Mouse (Mus musculus): ENCODE data around the gene Gucy1a1. TPM values are rescaled to one million over a fixed set of nuclear protein-coding genes. Genes with fewer than 3 reads are reported as not detected.
A peak's percentile ranks its signal among the peaks of the same experiment; 100 is the strongest.

The Gucy1a1 gene
- total and polyA plus RNA-seq, 3 experiments = 12.0 to 20.6 (median 17.7) TPM

DNA sequence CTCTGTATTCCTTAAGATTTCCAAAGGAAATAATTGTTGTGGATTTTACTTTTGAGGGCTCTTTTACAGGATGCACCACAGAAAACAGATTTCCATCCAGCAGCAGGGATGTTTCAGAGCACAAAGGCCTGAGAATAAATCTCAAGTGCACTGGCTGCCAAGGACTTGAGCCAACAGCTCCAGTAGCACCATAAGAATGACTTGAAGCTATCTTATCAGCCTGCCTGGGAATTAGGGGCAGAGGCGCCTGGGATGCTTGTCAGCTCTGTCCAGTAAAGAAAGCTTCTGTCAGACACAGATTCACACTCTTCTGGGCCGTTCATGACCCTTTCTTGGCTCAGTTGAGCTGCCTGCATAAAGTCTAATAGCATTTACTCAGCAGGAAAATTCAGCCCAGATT lies 33.1 kb downstream of the Gucy1a1 start:
- no peak for TF ChIP-seq CTCF (IDR thresholded peaks at IDR 0.05)
- 0 out of 2 replicates have a peak, but pooled peaks have one; percentile 15 for TF ChIP-seq POLR2A (IDR thresholded peaks at IDR 0.05; ENCODE audit: insufficient read depth, low read depth, low read length)
- DNase-seq = peak; percentile 43 to 69
- Histone ChIP-seq H3K27ac (peak overlapping the region; percentile 55), H3K79me2 (replicated peaks; ENCODE audit: control insufficient read depth, insufficient read depth, low read length) (no peaks in the 10 kb centered on the region), H3K4me3 (no peak overlapping the region), H3K27me3 (ENCODE audit: control insufficient read depth, insufficient read depth, low read length) (no peaks in the 10 kb centered on the region), H3K9ac (ENCODE audit: low read depth, low read length) (no peak overlapping the region), H3K36me3 (ENCODE audit: control insufficient read depth, insufficient read depth, low read length) (peaks cover 6% of the 10 kb centered on the region), H3K4me1 (ENCODE audit: control insufficient read depth, insufficient read depth, low read length) (peaks cover 4% of the 10 kb centered on the region)
- intact Hi-C loops (cut with DNase I) = loop anchor here (10.0 kb wide), 1 partner anchor 122 kb away; no protein-coding TSS in a partner anchor
- 19% methylated on average over 2 of the region's 2 CpGs for WGBS

DNA sequence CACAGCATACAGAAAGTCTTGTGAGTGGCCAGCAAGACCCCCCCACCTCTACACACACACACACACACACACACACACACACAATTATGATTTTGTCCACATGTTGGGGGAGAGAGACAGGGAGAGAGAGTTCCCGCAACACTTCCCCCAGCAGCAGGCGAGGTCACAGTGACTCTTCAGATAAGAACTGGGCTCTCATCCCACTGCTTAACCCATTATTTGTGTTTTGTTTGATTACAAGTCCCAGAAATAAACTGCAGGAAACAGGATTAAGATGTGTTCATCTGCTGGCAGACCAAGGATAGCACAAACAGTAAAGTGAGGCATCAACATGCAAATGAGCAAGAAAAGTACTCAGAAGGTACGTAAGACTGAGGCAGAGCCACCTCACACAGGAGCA lies 33.6 kb downstream of the Gucy1a1 start:
- intact Hi-C loops (cut with DNase I) = loop anchor here (10.0 kb wide), 1 partner anchor 123 kb away; no protein-coding TSS in a partner anchor
- Histone ChIP-seq H3K4me3 (no peak overlapping the region), H3K27ac (peak overlapping the region; percentile 55), H3K9ac (ENCODE audit: low read depth, low read length) (no peak overlapping the region; the same call in 1 of the 2 replicates), H3K79me2 (replicated peaks; ENCODE audit: control insufficient read depth, insufficient read depth, low read length) (no peaks in the 10 kb centered on the region), H3K4me1 (ENCODE audit: control insufficient read depth, insufficient read depth, low read length) (peaks cover 4% of the 10 kb centered on the region), H3K27me3 (ENCODE audit: control insufficient read depth, insufficient read depth, low read length) (no peaks in the 10 kb centered on the region), H3K36me3 (ENCODE audit: control insufficient read depth, insufficient read depth, low read length) (peaks cover 6% of the 10 kb centered on the region)
- no peak for TF ChIP-seq POLR2A (IDR thresholded peaks at IDR 0.05; ENCODE audit: insufficient read depth, low read depth, low read length)
- TF ChIP-seq CTCF (IDR thresholded peaks at IDR 0.05) = no peak
- no peak for TF ChIP-seq EP300 (IDR thresholded peaks at IDR 0.05; ENCODE audit: insufficient read depth, low read depth, low read length)
- peak in 1 of 2 experiments; percentile 25 for DNase-seq
- 22% methylated on average over 3 of the region's 3 CpGs for WGBS

DNA sequence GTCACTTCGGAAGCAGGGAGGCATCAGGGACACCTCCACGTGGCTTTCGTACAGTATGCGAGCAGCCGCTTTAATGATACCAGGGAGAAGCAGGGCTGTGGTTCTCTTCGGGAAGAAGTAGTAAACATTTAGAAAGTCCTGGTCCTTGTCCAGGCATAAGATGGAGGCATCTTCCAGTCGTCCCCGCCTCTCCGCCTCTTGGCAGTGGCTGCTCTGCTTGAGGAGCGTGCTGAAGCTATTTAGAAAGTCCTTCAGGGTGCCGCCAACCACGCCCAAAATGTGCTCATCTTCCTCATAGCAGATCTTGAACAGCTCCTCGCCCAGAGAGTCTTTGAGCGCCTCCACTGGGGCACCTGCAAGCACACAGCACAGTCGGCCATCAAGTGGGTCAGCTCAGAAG lies 36.6 kb downstream of the Gucy1a1 start:
- Histone ChIP-seq H3K27me3 (ENCODE audit: control insufficient read depth, insufficient read depth, low read length) (no peaks in the 10 kb centered on the region), H3K9ac (ENCODE audit: low read depth, low read length) (no peak overlapping the region), H3K4me1 (ENCODE audit: control insufficient read depth, insufficient read depth, low read length) (peaks cover 13% of the 10 kb centered on the region), H3K79me2 (replicated peaks; ENCODE audit: control insufficient read depth, insufficient read depth, low read length) (no peaks in the 10 kb centered on the region), H3K36me3 (ENCODE audit: control insufficient read depth, insufficient read depth, low read length) (peaks cover 13% of the 10 kb centered on the region), H3K27ac (no peak overlapping the region), H3K4me3 (no peak overlapping the region)
- 88% methylated on average over 15 of the region's 15 CpGs for WGBS
- no peak for DNase-seq
- intact Hi-C loops (cut with DNase I) = loop anchor here (5.0 kb wide), 1 partner anchor 33 kb away; no protein-coding TSS in a partner anchor
- no peak for TF ChIP-seq EP300 (IDR thresholded peaks at IDR 0.05; ENCODE audit: insufficient read depth, low read depth, low read length)
- TF ChIP-seq POLR2A (IDR thresholded peaks at IDR 0.05; ENCODE audit: insufficient read depth, low read depth, low read length) = no peak
- TF ChIP-seq CTCF (IDR thresholded peaks at IDR 0.05) = no peak

DNA sequence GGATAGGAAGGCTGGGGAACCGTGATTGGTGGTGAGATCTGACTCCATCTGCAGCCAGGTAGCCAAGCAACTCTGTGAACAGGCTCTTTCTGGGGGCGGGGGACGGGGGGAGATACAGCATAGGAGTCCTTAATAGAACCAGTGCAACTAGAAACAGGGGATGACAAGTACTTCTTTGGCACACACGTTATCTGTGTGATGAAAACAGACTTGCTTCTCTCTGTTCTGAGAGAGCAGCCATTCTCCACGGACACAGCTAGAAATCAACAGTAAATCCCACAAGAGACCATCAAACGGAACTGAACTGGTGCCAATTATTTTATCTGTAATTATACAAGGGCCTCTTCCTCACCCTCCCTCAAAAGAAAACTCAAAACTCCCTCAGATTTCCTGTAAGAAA lies 41.4 kb downstream of the Gucy1a1 start:
- 17% methylated on average over 6 of the region's 6 CpGs for WGBS
- Histone ChIP-seq H3K79me2 (replicated peaks; ENCODE audit: control insufficient read depth, insufficient read depth, low read length) (no peaks in the 10 kb centered on the region), H3K36me3 (ENCODE audit: control insufficient read depth, insufficient read depth, low read length) (peaks cover 7% of the 10 kb centered on the region), H3K4me3 (no peak overlapping the region), H3K27ac (no peak overlapping the region; the same call in 1 of the 2 replicates), H3K9ac (ENCODE audit: low read depth, low read length) (no peak overlapping the region), H3K4me1 (ENCODE audit: control insufficient read depth, insufficient read depth, low read length) (peaks cover 9% of the 10 kb centered on the region), H3K27me3 (ENCODE audit: control insufficient read depth, insufficient read depth, low read length) (no peaks in the 10 kb centered on the region)
- intact Hi-C loops (cut with DNase I) = loop anchor here (2.0 kb wide), 1 partner anchor 29 kb away; the partner anchor contains the start of gene Gucy1b1
- DNase-seq = no peak
- TF ChIP-seq CTCF (IDR thresholded peaks at IDR 0.05) (no peak), POLR2A (IDR thresholded peaks at IDR 0.05; ENCODE audit: insufficient read depth, low read depth, low read length) (no peak), EP300 (IDR thresholded peaks at IDR 0.05; ENCODE audit: insufficient read depth, low read depth, low read length) (no peak)

DNA sequence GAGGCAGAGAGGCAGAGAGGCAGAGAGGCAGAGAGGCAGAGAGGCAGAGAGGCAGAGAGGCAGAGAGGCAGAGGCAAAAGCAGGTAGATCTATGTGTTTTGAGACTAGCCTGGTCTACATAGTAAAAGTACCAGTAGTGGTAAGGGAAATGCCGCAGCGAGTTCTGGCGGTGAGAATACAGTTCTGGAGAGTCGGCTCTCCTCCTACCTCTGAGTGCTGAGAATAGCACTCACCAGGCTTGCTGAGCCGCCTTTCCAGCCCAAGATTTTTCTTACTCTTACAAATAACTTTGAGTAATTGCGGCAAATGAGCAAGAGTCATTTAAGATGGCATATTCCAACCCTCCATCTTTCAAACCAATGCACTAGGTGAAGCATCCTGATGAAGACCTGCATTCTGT lies 46.5 kb downstream of the Gucy1a1 start:
- whole genome bisulfite sequencing = 79% methylated on average over 6 of the region's 6 CpGs
- no peaks in the 10 kb centered on the region; the same call in 1 of the 2 replicates for H3K36me3 ChIP-seq (ENCODE audit: control insufficient read depth, insufficient read depth, low read length)
- no peak overlapping the region for H3K4me3 ChIP-seq
- TF ChIP-seq POLR2A (IDR thresholded peaks at IDR 0.05; ENCODE audit: insufficient read depth, low read depth, low read length) = no peak
- TF ChIP-seq CTCF (IDR thresholded peaks at IDR 0.05) = no peak
- no peak for TF ChIP-seq EP300 (IDR thresholded peaks at IDR 0.05; ENCODE audit: insufficient read depth, low read depth, low read length)
- H3K9ac ChIP-seq (ENCODE audit: low read depth, low read length) = no peak overlapping the region
- H3K79me2 ChIP-seq (replicated peaks; ENCODE audit: control insufficient read depth, insufficient read depth, low read length) = no peaks in the 10 kb centered on the region
- no peaks in the 10 kb centered on the region for H3K27me3 ChIP-seq (ENCODE audit: control insufficient read depth, insufficient read depth, low read length)
- intact Hi-C loops (cut with DNase I) = no loop called here
- no peak overlapping the region for H3K27ac ChIP-seq
- H3K4me1 ChIP-seq (ENCODE audit: control insufficient read depth, insufficient read depth, low read length) = peaks cover 2% of the 10 kb centered on the region
- DNase-seq = no peak

DNA sequence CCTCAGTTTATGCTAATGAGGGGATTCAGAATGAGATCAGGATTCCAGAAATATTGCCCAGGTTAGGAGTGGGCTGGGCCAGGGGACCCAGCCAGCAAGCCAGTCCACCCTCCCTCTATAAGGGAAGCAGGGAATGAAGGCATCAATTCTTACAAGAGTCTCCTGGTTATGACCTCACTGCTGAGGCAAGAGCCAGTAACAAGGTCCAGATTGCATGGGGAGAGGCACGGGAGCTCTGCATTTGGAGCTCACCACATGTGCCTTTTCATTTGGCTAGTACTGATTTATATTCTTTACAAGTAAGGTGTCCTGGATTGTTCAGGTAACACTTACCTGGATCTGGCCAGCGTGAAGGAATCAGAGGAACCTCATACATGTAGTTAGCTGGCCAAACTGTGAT lies 48.8 kb downstream of the Gucy1a1 start:
- 80% methylated on average over 2 of the region's 2 CpGs for WGBS
- H3K36me3 ChIP-seq (ENCODE audit: control insufficient read depth, insufficient read depth, low read length) = no peaks in the 10 kb centered on the region

More for the DNA sequence above, 48.8 kb downstream of the Gucy1a1 start:
- intact Hi-C loops (cut with DNase I) = no loop called here
- no peaks in the 10 kb centered on the region for H3K27me3 ChIP-seq (ENCODE audit: control insufficient read depth, insufficient read depth, low read length)
- H3K4me1 ChIP-seq (ENCODE audit: control insufficient read depth, insufficient read depth, low read length) = no peaks in the 10 kb centered on the region
- DNase-seq = no peak
- no peaks in the 10 kb centered on the region for H3K79me2 ChIP-seq (replicated peaks; ENCODE audit: control insufficient read depth, insufficient read depth, low read length)
- no peak overlapping the region for H3K27ac ChIP-seq
- H3K4me3 ChIP-seq = no peak overlapping the region
- H3K9ac ChIP-seq (ENCODE audit: low read depth, low read length) = no peak overlapping the region
- no peak for TF ChIP-seq POLR2A (IDR thresholded peaks at IDR 0.05; ENCODE audit: insufficient read depth, low read depth, low read length)
- no peak for TF ChIP-seq CTCF (IDR thresholded peaks at IDR 0.05)
- no peak for TF ChIP-seq EP300 (IDR thresholded peaks at IDR 0.05; ENCODE audit: insufficient read depth, low read depth, low read length)
